25 mouse cellular contexts compared by ENCODE assay signal in the genomic region with DNA sequence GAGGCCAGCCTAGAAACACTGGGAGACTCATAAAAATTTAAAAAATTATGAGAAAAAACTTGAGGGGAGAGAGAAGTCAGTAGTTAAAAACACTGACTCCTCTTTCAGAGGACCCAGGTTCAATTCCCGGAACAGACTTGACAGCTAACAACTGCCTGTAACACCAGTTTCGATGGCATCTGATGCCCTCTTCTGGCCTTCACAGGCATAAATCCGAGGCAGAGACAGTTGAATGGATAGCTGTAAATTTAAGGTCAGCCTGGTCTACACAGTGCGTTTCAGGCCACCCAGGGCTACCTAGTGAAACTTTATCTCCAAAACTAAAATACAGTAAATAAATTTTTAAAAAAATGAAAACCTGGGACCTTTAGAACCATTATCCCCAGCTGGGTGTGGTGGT. TPM values are rescaled to one million over a fixed set of nuclear protein-coding genes. Genes with fewer than 3 reads are reported as not detected.
DNase-seq lines count a peak whose midpoint lies in the region; ATAC-seq and TF ChIP-seq lines count a peak whose summit lies in the region.
"Had no signal": no experiment of that assay in that cellular context is flagged by ENCODE, and none has a peak within 500 bp of the region (broad histone marks: within the 10 kb centered on the region; RNA-seq: fewer than 3 reads in every experiment).

No protein-coding gene starts in this region.

- peak; percentile 23 for TF ChIP-seq CTCF in heart, postnatal 0 days (IDR thresholded peaks at IDR 0.05; ENCODE audit: low read depth)
- TF ChIP-seq CTCF in liver, adult 2 months (IDR thresholded peaks at IDR 0.05; ENCODE audit: low read depth, low read length): peak; percentile 19; the same call in 1 of the 2 replicates
- TF ChIP-seq CTCF in CH12.LX (conservative IDR thresholded peaks at IDR 0.05 in 1 of 2, IDR thresholded peaks at IDR 0.05 in 1 of 2; ENCODE audit: low read depth in 2 of 2, low read length in 2 of 2): peak; percentile 12 to 47; a peak in 2 of 4 replicates

- H3K27me3 ChIP-seq in heart, postnatal 0 days (ENCODE audit: control insufficient read depth, insufficient read depth, low read length): no peaks in the 10 kb centered on the region
- H3K27me3 ChIP-seq in liver, adult 2 months (ENCODE audit: control insufficient read depth, insufficient read depth, low read length): no peaks in the 10 kb centered on the region
- H3K27me3 ChIP-seq in liver, embryonic 12.5 days (replicated peaks): no peaks in the 10 kb centered on the region
- H3K27me3 ChIP-seq in CH12.LX (replicated peaks): no peaks in the 10 kb centered on the region
- H3K27me3 ChIP-seq: limb, embryonic 13.5 days; lung, embryonic 15.5 days; Patski had no signal

- H3K4me2 ChIP-seq in heart, postnatal 0 days (ENCODE audit: low read depth, low read length): no peak overlapping the region
- H3K4me2 ChIP-seq in liver, embryonic 12.5 days: no peak overlapping the region
- no peak overlapping the region for H3K4me2 ChIP-seq in CH12.LX (ENCODE audit: insufficient read depth, low read depth, poor library complexity, severe bottlenecking)
- H3K4me2 ChIP-seq: limb, embryonic 13.5 days; lung, embryonic 15.5 days had no signal

- no peak for ATAC-seq in heart, postnatal 0 days (ENCODE audit: insufficient read depth, low read depth)
- no peak for ATAC-seq in liver, embryonic 12.5 days
- ATAC-seq: Patski had no signal

- peak; percentile 6 for TF ChIP-seq RAD21 in CH12.LX (IDR thresholded peaks at IDR 0.05; ENCODE audit: low read depth, low read length)

- TF ChIP-seq EP300 in heart, postnatal 0 days (IDR thresholded peaks at IDR 0.05; ENCODE audit: low read depth): no peak
- no peak for TF ChIP-seq EP300 in CH12.LX (IDR thresholded peaks at IDR 0.05; ENCODE audit: low read length)

- no peak overlapping the region for H3K9ac ChIP-seq in heart, postnatal 0 days (replicated peaks; ENCODE audit: low read depth, low read length)
- H3K9ac ChIP-seq in liver, adult 2 months (ENCODE audit: low read depth, low read length): no peak overlapping the region
- H3K9ac ChIP-seq in liver, embryonic 12.5 days: no peak overlapping the region
- no peak overlapping the region for H3K9ac ChIP-seq in CH12.LX (ENCODE audit: insufficient read depth, low read depth)
- H3K9ac ChIP-seq: limb, embryonic 13.5 days; lung, embryonic 15.5 days had no signal

- TF ChIP-seq POLR2A in liver, adult 2 months (IDR thresholded peaks at IDR 0.05; ENCODE audit: extremely low read depth, insufficient read depth, low read length): no peak
- no peak for TF ChIP-seq POLR2A in CH12.LX (IDR thresholded peaks at IDR 0.05; ENCODE audit: low read depth, low read length)

- H3K36me3 ChIP-seq in heart, postnatal 0 days (replicated peaks; ENCODE audit: control insufficient read depth, insufficient read depth, low read length): peaks cover 41% of the 10 kb centered on the region
- peaks cover 54% of the 10 kb centered on the region for H3K36me3 ChIP-seq in liver, adult 2 months (ENCODE audit: control insufficient read depth, insufficient read depth, low read length)
- peaks cover 88% of the 10 kb centered on the region for H3K36me3 ChIP-seq in liver, embryonic 12.5 days
- H3K36me3 ChIP-seq in CH12.LX (replicated peaks in 1 of 2; ENCODE audit: control insufficient read depth in 1 of 2, insufficient read depth in 1 of 2, low read length in 1 of 2): peaks cover 66 to 92% of the 10 kb centered on the region in 2 experiments

- dilution Hi-C loops in CH12.LX (cut with MboI; ENCODE audit: extremely low pct_ligation_motif_present, extremely low pct_unique_long_range_greater_than_20kb, low sequenced_read_pairs): no loop called here

- no peaks in the 10 kb centered on the region for H3K9me3 ChIP-seq in heart, postnatal 0 days (replicated peaks; ENCODE audit: control insufficient read depth, low read length)
- no peaks in the 10 kb centered on the region for H3K9me3 ChIP-seq in liver, embryonic 12.5 days (replicated peaks)
- H3K9me3 ChIP-seq in CH12.LX (replicated peaks; ENCODE audit: low read length): no peaks in the 10 kb centered on the region
- H3K9me3 ChIP-seq: limb, embryonic 13.5 days; lung, embryonic 15.5 days had no signal

- DNase-seq in heart, postnatal 0 days (ENCODE audit: low spot score): no peak
- DNase-seq in heart, adult 11 months: no peak
- DNase-seq in liver, adult 2 months (ENCODE audit: extremely low read depth, low read depth, low spot score): no peak
- DNase-seq in CH12.LX (ENCODE audit: extremely low read depth) (no peak), NIH3T3 (ENCODE audit: low read depth) (peak; percentile 45)
- no peak for DNase-seq in retina, postnatal 1 day
- no peak for DNase-seq in spleen, postnatal 36 days (ENCODE audit: low spot score in 2 of 2)
- DNase-seq: adrenal gland, adult 8-10 months; B cell, adult 2 months; cerebellum, adult 9-11 months; gastrocnemius, postnatal 10 days; heart, adult 18-20 months; kidney, adult 8-10 months; kidney, postnatal 4 days; midbrain, embryonic 14.5 days; right cerebral cortex, postnatal 4 days; thymus, postnatal 25 days had no signal

- no peak overlapping the region for H3K27ac ChIP-seq in heart, postnatal 0 days (ENCODE audit: low read depth)
- no peak overlapping the region for H3K27ac ChIP-seq in liver, adult 2 months (replicated peaks; ENCODE audit: insufficient read depth, low read depth, low read length)
- H3K27ac ChIP-seq in liver, embryonic 12.5 days: no peak overlapping the region
- H3K27ac ChIP-seq in CH12.LX (ENCODE audit: insufficient read depth, low read depth): no peak overlapping the region
- H3K27ac ChIP-seq: limb, embryonic 13.5 days; lung, embryonic 15.5 days had no signal

- WGBS in heart, postnatal 0 days: 81% methylated on average over 4 of the region's 4 CpGs
- 77% methylated on average over 4 of the region's 4 CpGs for WGBS in liver, adult 2 months
- WGBS in liver, embryonic 12.5 days (ENCODE audit: insufficient replicate concordance): 73% methylated on average over 4 of the region's 4 CpGs

- in situ Hi-C loops in CH12.LX (cut with MboI; ENCODE audit: low pct_ligation_motif_present, low pct_unique_long_range_greater_than_20kb, low sequenced_read_pairs): no loop called here

- peaks cover 7% of the 10 kb centered on the region; the same call in 1 of the 2 replicates for H3K4me1 ChIP-seq in heart, postnatal 0 days (ENCODE audit: control insufficient read depth, insufficient read depth)
- no peaks in the 10 kb centered on the region for H3K4me1 ChIP-seq in liver, adult 2 months (ENCODE audit: control insufficient read depth, insufficient read depth, low read length)
- peaks cover 12% of the 10 kb centered on the region; the same call in 1 of the 2 replicates for H3K4me1 ChIP-seq in liver, embryonic 12.5 days
- peaks cover 0 to 15% of the 10 kb centered on the region in 2 experiments; a peak in 3 of 4 replicates for H3K4me1 ChIP-seq in CH12.LX (ENCODE audit: control insufficient read depth in 1 of 2, insufficient read depth in 2 of 2)
- H3K4me1 ChIP-seq: limb, embryonic 13.5 days; lung, embryonic 15.5 days had no signal

- H3K4me3 ChIP-seq in heart, postnatal 0 days (ENCODE audit: low read depth, low read length): no peak overlapping the region
- H3K4me3 ChIP-seq in liver, adult 2 months (ENCODE audit: insufficient read depth, low read depth, low read length): no peak overlapping the region
- H3K4me3 ChIP-seq in liver, embryonic 12.5 days: no peak overlapping the region
- H3K4me3 ChIP-seq in CH12.LX (replicated peaks in 1 of 3; ENCODE audit: low read depth in 2 of 3, low read length in 2 of 3, poor library complexity in 1 of 3): no peak overlapping the region
- H3K4me3 ChIP-seq: limb, embryonic 13.5 days; lung, embryonic 15.5 days; myocyte had no signal

- no peaks in the 10 kb centered on the region; the same call in 1 of the 2 replicates for H3K79me2 ChIP-seq in liver, adult 2 months (ENCODE audit: control insufficient read depth, insufficient read depth, low read length)
- peaks cover 47% of the 10 kb centered on the region for H3K79me2 ChIP-seq in CH12.LX (replicated peaks; ENCODE audit: control insufficient read depth, extremely low read depth, insufficient read depth, poor library complexity, severe bottlenecking)

RNA-seq across cellular contexts. Expression of gene Utp11, which starts 8.4 kb away (rescaled TPM):
- 2.6 and 5.5 TPM in 2 replicates for total RNA-seq in heart, postnatal 0 days (2014; rRNA removed; ENCODE audit: low replicate concordance)
- polyA plus RNA-seq in heart, postnatal 0 days (2015; fragmentation: Nextera tagmentation; extraction: Ambion mirVana): 33.4 and 39.7 TPM in 2 replicates
- total RNA-seq in liver, adult 2 months (2014; rRNA removed): 9.3 and 11.6 TPM in 2 replicates
- polyA plus RNA-seq in liver, adult 2 months (2012; rRNA removed): 4.2 and 5.5 TPM in 2 replicates
- polyA plus RNA-seq in liver, embryonic 12.5 days (2016; fragmentation: Nextera tagmentation; extraction: Ambion mirVana): 51.4 and 51.5 TPM in 2 replicates
- total RNA-seq in CH12.LX (2012; rRNA removed) (52.7 and 63.2 TPM in 2 replicates), CH12.LX (2014; rRNA removed) (78.1 and 84.4 TPM in 2 replicates)
- 102 and 107 TPM in 2 replicates for polyA plus RNA-seq in CH12.LX (2012; ENCODE audit: insufficient read length, low read depth)

RNA-seq across cellular contexts. Expression of gene Fhl3, which starts 15.5 kb away (rescaled TPM):
- 7.1 and 14.5 TPM in 2 replicates for total RNA-seq in heart, postnatal 0 days (2014; rRNA removed; ENCODE audit: low replicate concordance)
- polyA plus RNA-seq in heart, postnatal 0 days (2015; fragmentation: Nextera tagmentation; extraction: Ambion mirVana): 6.2 and 6.5 TPM in 2 replicates
- 0.20 and 0.28 TPM in 2 replicates for total RNA-seq in liver, adult 2 months (2014; rRNA removed)
- polyA plus RNA-seq in liver, adult 2 months (2012; rRNA removed): 0.95 and 1.5 TPM in 2 replicates
- polyA plus RNA-seq in liver, embryonic 12.5 days (2016; fragmentation: Nextera tagmentation; extraction: Ambion mirVana): 3.5 and 3.7 TPM in 2 replicates
- total RNA-seq in CH12.LX (2012; rRNA removed): 10.4 and 10.8 TPM in 2 replicates
- total RNA-seq in CH12.LX (2014; rRNA removed): 3.6 and 4.1 TPM in 2 replicates
- polyA plus RNA-seq in CH12.LX (2012; ENCODE audit: insufficient read length, low read depth): 14.8 and 20.8 TPM in 2 replicates

RNA-seq across cellular contexts. Expression of gene Pou3f1, which starts 28.4 kb away (rescaled TPM):
- total RNA-seq in heart, postnatal 0 days (2014; rRNA removed; ENCODE audit: low replicate concordance): 0.04 and 1.5 TPM in 2 replicates
- polyA plus RNA-seq in heart, postnatal 0 days (2015; fragmentation: Nextera tagmentation; extraction: Ambion mirVana): 0.03 and 0.08 TPM in 2 replicates
- not detected in 2 replicates for total RNA-seq in liver, adult 2 months (2014; rRNA removed)
- polyA plus RNA-seq in liver, adult 2 months (2012; rRNA removed): 0.02 TPM in 1 of 2 replicates, not detected in the other
- 0.02 and 0.22 TPM in 2 replicates for polyA plus RNA-seq in liver, embryonic 12.5 days (2016; fragmentation: Nextera tagmentation; extraction: Ambion mirVana)
- total RNA-seq in CH12.LX (2012; rRNA removed) (not detected in 2 replicates), CH12.LX (2014; rRNA removed) (not detected in 2 replicates)
- polyA plus RNA-seq in CH12.LX (2012; ENCODE audit: insufficient read length, low read depth): not detected in 2 replicates
- total RNA-seq: hematopoietic stem cell, adult 5-6 weeks; megakaryocyte, adult 5-6 weeks; neutrophil, adult 5-6 weeks had no signal

RNA-seq across cellular contexts. Expression of gene Sf3a3, which starts 29.6 kb away (rescaled TPM):
- total RNA-seq in heart, postnatal 0 days (2014; rRNA removed; ENCODE audit: low replicate concordance): 15.4 and 23.6 TPM in 2 replicates
- 47.5 and 50.6 TPM in 2 replicates for polyA plus RNA-seq in heart, postnatal 0 days (2015; fragmentation: Nextera tagmentation; extraction: Ambion mirVana)
- total RNA-seq in liver, adult 2 months (2014; rRNA removed): 12.1 and 15.1 TPM in 2 replicates
- 5.5 and 6.6 TPM in 2 replicates for polyA plus RNA-seq in liver, adult 2 months (2012; rRNA removed)
- polyA plus RNA-seq in liver, embryonic 12.5 days (2016; fragmentation: Nextera tagmentation; extraction: Ambion mirVana): 116 and 121 TPM in 2 replicates
- total RNA-seq in CH12.LX (2012; rRNA removed) (100 and 129 TPM in 2 replicates), CH12.LX (2014; rRNA removed) (122 and 146 TPM in 2 replicates)
- polyA plus RNA-seq in CH12.LX (2012; ENCODE audit: insufficient read length, low read depth): 134 and 156 TPM in 2 replicates

RNA-seq across cellular contexts. Expression of gene Inpp5b, which starts 56.6 kb away (rescaled TPM):
- total RNA-seq in heart, postnatal 0 days (2014; rRNA removed; ENCODE audit: low replicate concordance): 4.7 and 8.2 TPM in 2 replicates
- 8.0 and 10.4 TPM in 2 replicates for polyA plus RNA-seq in heart, postnatal 0 days (2015; fragmentation: Nextera tagmentation; extraction: Ambion mirVana)
- total RNA-seq in liver, adult 2 months (2014; rRNA removed): 15.3 and 15.8 TPM in 2 replicates
- 24.1 and 25.7 TPM in 2 replicates for polyA plus RNA-seq in liver, adult 2 months (2012; rRNA removed)
- polyA plus RNA-seq in liver, embryonic 12.5 days (2016; fragmentation: Nextera tagmentation; extraction: Ambion mirVana): 49.7 and 50.3 TPM in 2 replicates
- total RNA-seq in CH12.LX (2012; rRNA removed): 25.9 and 26.2 TPM in 2 replicates
- total RNA-seq in CH12.LX (2014; rRNA removed): 30.2 and 34.0 TPM in 2 replicates
- polyA plus RNA-seq in CH12.LX (2012; ENCODE audit: insufficient read length, low read depth): 21.1 and 25.6 TPM in 2 replicates
